13 mouse cellular contexts compared by ENCODE assay signal in the genomic region with DNA sequence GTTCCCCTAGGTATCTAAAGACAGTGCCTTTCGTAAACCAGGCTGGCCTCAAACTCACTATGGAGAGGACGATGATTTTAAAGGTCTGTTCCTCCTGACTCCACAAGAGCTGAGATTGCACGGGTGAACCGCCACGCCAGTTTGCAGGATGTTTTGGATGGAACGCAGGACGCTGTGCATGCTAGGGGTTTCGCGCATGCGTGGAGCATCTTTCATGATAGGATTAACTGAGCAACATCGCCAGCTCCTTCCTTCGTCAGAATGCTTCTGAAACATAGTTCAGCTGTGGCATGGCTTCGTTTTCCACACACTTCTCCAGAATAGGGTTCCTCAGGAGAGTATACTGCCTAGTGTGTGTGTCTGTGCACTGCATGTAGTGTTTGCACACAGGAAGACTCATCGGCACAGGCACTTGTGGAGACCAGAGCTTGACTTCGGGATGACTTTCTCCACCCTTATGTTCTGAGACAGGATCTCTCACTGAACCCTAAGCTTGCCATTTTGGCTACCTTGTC. TPM values are rescaled to one million over a fixed set of nuclear protein-coding genes. Genes with fewer than 3 reads are reported as not detected.
DNase-seq lines count a peak whose midpoint lies in the region; ATAC-seq and TF ChIP-seq lines count a peak whose summit lies in the region.
"Had no signal": no experiment of that assay in that cellular context is flagged by ENCODE, and none has a peak within 500 bp of the region (broad histone marks: within the 10 kb centered on the region; RNA-seq: fewer than 3 reads in every experiment).

No protein-coding gene starts in this region.

- in situ Hi-C loops in ES-E14 (cut with MboI; ENCODE audit: low sequenced_read_pairs in 2 of 2, unreplicated experiment in 2 of 2): no loop called here

- no peak overlapping the region for H3K4me2 ChIP-seq in liver, postnatal 0 days (ENCODE audit: low read depth, low read length)
- H3K4me2 ChIP-seq in liver, embryonic 11.5 days: peak overlapping the region; percentile 28; the same call in 1 of the 2 replicates

- intact Hi-C loops in gastrocnemius, postnatal 14 days (cut with DNase I; ENCODE audit: low total_unique reads): no loop called here

- no peak for TF ChIP-seq EP300 in liver, postnatal 0 days (IDR thresholded peaks at IDR 0.05; ENCODE audit: low read depth)

- DNase-seq in liver (peak; percentile 34), ES-E14 (ENCODE audit: low read depth, low spot score) (peak; percentile 47)
- no peak for DNase-seq in liver, postnatal 0 days
- peak; percentile 20 for DNase-seq in brain, adult 2 months (ENCODE audit: low read depth, low spot score)
- no peak for DNase-seq in liver, embryonic 11.5 days (ENCODE audit: low spot score)
- no peak for DNase-seq in gastrocnemius, postnatal 14 days
- DNase-seq in yolk sac, embryonic 10.5 days (ENCODE audit: low spot score): no peak
- DNase-seq: spleen, adult 18-20 months had no signal

- no peak overlapping the region for H3K4me3 ChIP-seq in liver, postnatal 0 days (ENCODE audit: low read depth, low read length)
- H3K4me3 ChIP-seq in ES-E14 (ENCODE audit: insufficient read depth in 1 of 2, low read depth in 1 of 2, low read length in 2 of 2, poor library complexity in 1 of 2, severe bottlenecking in 1 of 2): peak overlapping the region; percentile 64 to 72
- no peak overlapping the region for H3K4me3 ChIP-seq in liver, embryonic 11.5 days (ENCODE audit: low read depth, low read length)
- H3K4me3 ChIP-seq: myocyte had no signal

- no peak overlapping the region for H3K27ac ChIP-seq in liver, postnatal 0 days (ENCODE audit: low read depth)
- H3K27ac ChIP-seq in ES-E14 (ENCODE audit: insufficient read depth, low read depth, low read length, poor library complexity, severe bottlenecking): peak overlapping the region; percentile 99
- no peak overlapping the region for H3K27ac ChIP-seq in liver, embryonic 11.5 days (ENCODE audit: low read depth, low read length)
- H3K27ac ChIP-seq: liver, embryonic 14.5 days had no signal

- H3K9me3 ChIP-seq in liver, postnatal 0 days (ENCODE audit: low read length): no peaks in the 10 kb centered on the region
- H3K9me3 ChIP-seq in ES-E14 (ENCODE audit: control insufficient read depth, insufficient read depth, low read depth, low read length): no peaks in the 10 kb centered on the region
- H3K9me3 ChIP-seq in liver, embryonic 11.5 days (ENCODE audit: control insufficient read depth, low read length): no peaks in the 10 kb centered on the region

- no peak for ATAC-seq in liver, postnatal 0 days
- ATAC-seq in liver, embryonic 11.5 days (replicated peaks; ENCODE audit: low FRiP score): no peak
- ATAC-seq in monocyte, adult 5-6 weeks (replicated peaks; ENCODE audit: insufficient number of reproducible peaks, low FRiP score, low TSS enrichment, poor library complexity, severe bottlenecking): no peak

- H3K27me3 ChIP-seq in liver, postnatal 0 days (ENCODE audit: insufficient read depth, low read length): no peaks in the 10 kb centered on the region
- H3K27me3 ChIP-seq in liver, embryonic 11.5 days (replicated peaks; ENCODE audit: control insufficient read depth, insufficient read depth, low read length): no peaks in the 10 kb centered on the region
- H3K27me3 ChIP-seq: Patski had no signal

- no peak for TF ChIP-seq CTCF in liver, postnatal 0 days (IDR thresholded peaks at IDR 0.05; ENCODE audit: low read depth)

- whole genome bisulfite sequencing in liver, postnatal 0 days (ENCODE audit: insufficient replicate concordance): 81% methylated on average over 15 of the region's 15 CpGs
- 65% methylated on average over 15 of the region's 15 CpGs for WGBS in liver, embryonic 11.5 days

- H3K36me3 ChIP-seq in liver, postnatal 0 days (replicated peaks; ENCODE audit: insufficient read depth, low read length): no peaks in the 10 kb centered on the region
- peaks cover 2% of the 10 kb centered on the region; the same call in 1 of the 2 replicates for H3K36me3 ChIP-seq in ES-E14 (ENCODE audit: control insufficient read depth, insufficient read depth, low read length, poor library complexity, severe bottlenecking)
- H3K36me3 ChIP-seq in liver, embryonic 11.5 days (ENCODE audit: control insufficient read depth, insufficient read depth, low read length): no peaks in the 10 kb centered on the region

- no peak overlapping the region for H3K9ac ChIP-seq in liver, postnatal 0 days (replicated peaks)
- peak overlapping the region; percentile 84 for H3K9ac ChIP-seq in ES-E14 (ENCODE audit: insufficient read depth, low read depth, low read length, poor library complexity, severe bottlenecking)
- H3K9ac ChIP-seq in liver, embryonic 11.5 days (ENCODE audit: low read depth, low read length): no peak overlapping the region
- H3K9ac ChIP-seq: liver, embryonic 14.5 days had no signal

- H3K4me1 ChIP-seq in liver, postnatal 0 days (ENCODE audit: insufficient read depth): peaks cover 11% of the 10 kb centered on the region
- peaks cover 7 to 11% of the 10 kb centered on the region in 2 experiments; a peak in 3 of 4 replicates for H3K4me1 ChIP-seq in ES-E14 (ENCODE audit: control insufficient read depth in 2 of 2, insufficient read depth in 2 of 2, low read length in 2 of 2, poor library complexity in 1 of 2)
- peaks cover 24% of the 10 kb centered on the region for H3K4me1 ChIP-seq in liver, embryonic 11.5 days (replicated peaks; ENCODE audit: control insufficient read depth, insufficient read depth, low read length)

TF ChIP-seq in ES-E14, 5 proteins besides CTCF, POLR2A, EP300 and RAD21:
- TF ChIP-seq MAFK (IDR thresholded peaks at IDR 0.05; ENCODE audit: insufficient read depth, low read depth, low read length): no peak
- TF ChIP-seq HCFC1 (IDR thresholded peaks at IDR 0.05; ENCODE audit: borderline replicate concordance, insufficient read depth, low read length): no peak

RNA-seq across cellular contexts. Expression of a gene that starts 26.8 kb away (rescaled TPM):
- polyA plus RNA-seq in liver, postnatal 0 days (2015; fragmentation: Nextera tagmentation; extraction: Ambion mirVana): 9.2 TPM in 2 replicates
- total RNA-seq in ES-E14 (2012; rRNA removed): 83.9 and 117 TPM in 2 replicates
- 17.8 and 18.0 TPM in 2 replicates for polyA plus RNA-seq in liver, embryonic 11.5 days (2014; fragmentation: Nextera tagmentation; extraction: Ambion mirVana)
- total RNA-seq in monocyte, adult 5-6 weeks (2017): 46.9 to 75.5 TPM (median 51.4 TPM) in 3 replicates
- total RNA-seq in gastrocnemius, postnatal 14 days (2021): 10 to 100 TPM; 92.5 to 98.5 TPM

RNA-seq across cellular contexts. Expression of a gene that starts 27.4 kb away (rescaled TPM):
- polyA plus RNA-seq in liver, postnatal 0 days (2015; fragmentation: Nextera tagmentation; extraction: Ambion mirVana): 4.1 and 5.1 TPM in 2 replicates
- 0.58 TPM in 1 of 2 replicates, not detected in the other for total RNA-seq in ES-E14 (2012; rRNA removed)
- 2.3 and 2.4 TPM in 2 replicates for polyA plus RNA-seq in liver, embryonic 11.5 days (2014; fragmentation: Nextera tagmentation; extraction: Ambion mirVana)
- total RNA-seq in monocyte, adult 5-6 weeks (2017): 44.9 to 93.4 TPM (median 91.7 TPM) in 3 replicates
- under 1 TPM; 0.55 to 0.84 TPM for total RNA-seq in gastrocnemius, postnatal 14 days (2021)
- total RNA-seq: layer of hippocampus, postnatal 14 days had no signal

RNA-seq across cellular contexts. Expression of a gene that starts 55.7 kb away (rescaled TPM):
- 7.9 and 8.4 TPM in 2 replicates for polyA plus RNA-seq in liver, postnatal 0 days (2015; fragmentation: Nextera tagmentation; extraction: Ambion mirVana)
- total RNA-seq in ES-E14 (2012; rRNA removed): 8.7 and 11.4 TPM in 2 replicates
- 9.3 and 10.9 TPM in 2 replicates for polyA plus RNA-seq in liver, embryonic 11.5 days (2014; fragmentation: Nextera tagmentation; extraction: Ambion mirVana)
- 18.3 to 21.0 TPM (median 19.8 TPM) in 3 replicates for total RNA-seq in monocyte, adult 5-6 weeks (2017)
- 1 to 10 TPM; 3.1 to 3.5 TPM for total RNA-seq in gastrocnemius, postnatal 14 days (2021)

Comparison
In these comparisons a context has a peak if more than half of its experiments do, and no peak if none do; other contexts are left out.
1. DNase-seq: peak in liver (single experiment), ES-E14 (single experiment) and brain, adult 2 months (single experiment); none in liver, postnatal 0 days (single experiment), liver, embryonic 11.5 days (single experiment), gastrocnemius, postnatal 14 days (single experiment) and yolk sac, embryonic 10.5 days (single experiment).
2. H3K4me3 ChIP-seq: peak in ES-E14 (2 of 2); none in liver, postnatal 0 days (single experiment) and liver, embryonic 11.5 days (single experiment).
3. RNA of a gene that starts 27.4 kb away (total RNA-seq): 44.9 to 93.4 TPM in monocyte, adult 5-6 weeks; 0.55 to 0.84 TPM in gastrocnemius, postnatal 14 days and 0.58 TPM in ES-E14; every median in the first group is over 10 times any median in the second.